Mouse (Mus musculus) hindbrain, embryonic 14.5 days (tissue): ENCODE results near the gene Itprid1. TPM values are rescaled to one million over a fixed set of nuclear protein-coding genes. Genes with fewer than 3 reads are reported as not detected.

Experiments used
- ATAC-seq: fragments of 200-750 bp; cut with Nextera tagmentation; 2 replicates; pipeline ENCODE4 v1.8.0; 2017; ENCODE audit warnings: moderate number of reproducible peaks, mild to moderate bottlenecking, moderate TSS enrichment, moderate library complexity; ENCODE audit not compliant: low FRiP score
- DNase-seq: peaks from one replicate; pipeline ENCODE4 v3.0.0-alpha.2; 2015; ENCODE audit warnings: low spot score
- H3K27ac ChIP-seq: fragments of 300-500 bp; sonication (generic); 2 replicates; pipeline ENCODE4 v1.5.1; 2014; ENCODE audit warnings: mild to moderate bottlenecking, moderate library complexity
- H3K27me3 ChIP-seq: fragments of 300-500 bp; sonication (generic); 2 replicates; pipeline ENCODE4 v1.6.1; 2014; ENCODE audit warnings: mild to moderate bottlenecking, low read length, mixed read lengths; ENCODE audit not compliant: control insufficient read depth, insufficient read depth
- H3K36me3 ChIP-seq: fragments of 300-500 bp; sonication (generic); replicated peaks from 2 replicates; pipeline ENCODE4 v1.6.1; 2014; ENCODE audit not compliant: control insufficient read depth, insufficient read depth
- H3K4me1 ChIP-seq: fragments of 300-500 bp; sonication (generic); replicated peaks from 2 replicates; pipeline ENCODE4 v1.6.1; 2014; ENCODE audit warnings: antibody characterized with exemption, low read length, mixed read lengths; ENCODE audit not compliant: control insufficient read depth, insufficient read depth
- H3K4me2 ChIP-seq: fragments of 300-500 bp; sonication (generic); replicated peaks from 2 replicates; pipeline ENCODE4 v1.6.1; 2014; ENCODE audit warnings: mild to moderate bottlenecking, moderate library complexity
- H3K4me3 ChIP-seq: fragments of 300-500 bp; sonication (generic); replicated peaks from 2 replicates; pipeline ENCODE4 v1.5.1; 2014; ENCODE audit warnings: mild to moderate bottlenecking, low read length
- H3K9ac ChIP-seq: fragments of 300-500 bp; sonication (generic); 2 replicates; pipeline ENCODE4 v1.6.1; 2014
- H3K9me3 ChIP-seq: fragments of 300-500 bp; sonication (generic); 2 replicates; pipeline ENCODE4 v1.6.1; 2016; ENCODE audit warnings: low read length; ENCODE audit not compliant: control insufficient read depth
- WGBS: fragments of 180-500 bp; shearing (Covaris S2); extraction: QIAGEN DNeasy Blood & Tissue Kit; methylation state at CpG from one replicate; pipeline ENCODE4 v1.1.7; 2014; 5-methylcytosine and 5-hydroxymethylcytosine counted together
- polyA plus RNA-seq: library from polyadenylated mRNA; unstranded; fragments of >200 nt; fragmentation: Nextera tagmentation; extraction: Ambion mirVana; gene quantifications from 2 replicates; pipeline ENCODE4 v1.2.1, GENCODE M21; 2014

The Itprid1 gene
- polyA plus RNA-seq, 1 experiment from 2014 or later: not detected

- H3K36me3 ChIP-seq: no peaks in the 10 kb centered on the region
- no peak for DNase-seq
- H3K27me3 ChIP-seq: no peaks in the 10 kb centered on the region
- H3K4me1 ChIP-seq: no peaks in the 10 kb centered on the region
- no peak overlapping the region for H3K9ac ChIP-seq
- no peak overlapping the region for H3K4me2 ChIP-seq
- WGBS: 90% methylated on average over 4 of the region's 4 CpGs
- H3K27ac ChIP-seq: no peak overlapping the region
- H3K9me3 ChIP-seq: no peaks in the 10 kb centered on the region
- ATAC-seq: no peak
- no peak overlapping the region for H3K4me3 ChIP-seq
These were observed 19.4 kb downstream of the Itprid1 start for GRCm38 (mm10) chr6:55856085-55856484.

GRCm38 (mm10) chr6:55865206-55865605 is 28.5 kb downstream of the Itprid1 start:
- H3K27me3 ChIP-seq: no peaks in the 10 kb centered on the region
- no peaks in the 10 kb centered on the region for H3K4me1 ChIP-seq
- ATAC-seq (no peak), DNase-seq (no peak)
- H3K27ac ChIP-seq: no peak overlapping the region
- no peak overlapping the region for H3K4me3 ChIP-seq
- no peak overlapping the region for H3K9ac ChIP-seq
- H3K9me3 ChIP-seq: no peaks in the 10 kb centered on the region
- no peak overlapping the region for H3K4me2 ChIP-seq
- WGBS: 77% methylated on average over 2 of the region's 2 CpGs
- no peaks in the 10 kb centered on the region for H3K36me3 ChIP-seq

GRCm38 (mm10) chr6:55879356-55879960 is 42.8 kb downstream of the Itprid1 start:
- H3K27me3 ChIP-seq: no peaks in the 10 kb centered on the region
- H3K9me3 ChIP-seq: no peaks in the 10 kb centered on the region
- DNase-seq: no peak
- no peak overlapping the region for H3K4me2 ChIP-seq
- H3K4me3 ChIP-seq: no peak overlapping the region
- no peak overlapping the region for H3K27ac ChIP-seq
- no peak overlapping the region for H3K9ac ChIP-seq
- WGBS: 62% methylated on average over 5 of the region's 5 CpGs
- no peaks in the 10 kb centered on the region for H3K4me1 ChIP-seq
- no peak for ATAC-seq
- H3K36me3 ChIP-seq: no peaks in the 10 kb centered on the region

- 17% methylated on average over 3 of the region's 3 CpGs for WGBS
- no peak for ATAC-seq
- no peak overlapping the region for H3K27ac ChIP-seq
These were observed 44.2 kb downstream of the Itprid1 start for GRCm38 (mm10) chr6:55880886-55881285.

GRCm38 (mm10) chr6:55887598-55887997 is 50.9 kb downstream of the Itprid1 start:
- H3K4me2 ChIP-seq: no peak overlapping the region
- DNase-seq (no peak), ATAC-seq (no peak)
- 90% methylated on average over 1 of the region's 1 CpGs for WGBS
- H3K9ac ChIP-seq: no peak overlapping the region
- no peak overlapping the region for H3K4me3 ChIP-seq
- no peak overlapping the region for H3K27ac ChIP-seq
- H3K9me3 ChIP-seq: no peaks in the 10 kb centered on the region
- no peaks in the 10 kb centered on the region for H3K27me3 ChIP-seq
- H3K36me3 ChIP-seq: no peaks in the 10 kb centered on the region
- H3K4me1 ChIP-seq: no peaks in the 10 kb centered on the region

More at GRCm38 (mm10) chr6:55880886-55881285, 44.2 kb downstream of the Itprid1 start:
- DNase-seq: no peak
- no peaks in the 10 kb centered on the region for H3K4me1 ChIP-seq
- H3K4me3 ChIP-seq: no peak overlapping the region
- no peaks in the 10 kb centered on the region for H3K27me3 ChIP-seq
- H3K4me2 ChIP-seq: no peak overlapping the region
- H3K36me3 ChIP-seq: no peaks in the 10 kb centered on the region
- H3K9ac ChIP-seq: no peak overlapping the region
- H3K9me3 ChIP-seq: no peaks in the 10 kb centered on the region

- WGBS: 78% methylated on average over 5 of the region's 5 CpGs
- DNase-seq: no peak
- Histone ChIP-seq H3K4me1 (no peaks in the 10 kb centered on the region), H3K9ac (no peak overlapping the region), H3K27me3 (no peaks in the 10 kb centered on the region), H3K27ac (no peak overlapping the region), H3K9me3 (no peaks in the 10 kb centered on the region), H3K4me2 (no peak overlapping the region), H3K36me3 (no peaks in the 10 kb centered on the region), H3K4me3 (no peak overlapping the region)
- ATAC-seq: no peak
These were observed 65.1 kb downstream of the Itprid1 start for GRCm38 (mm10) chr6:55901568-55902328.

GRCm38 (mm10) chr6:55902329-55902605 is 65.6 kb downstream of the Itprid1 start:
- H3K9me3 ChIP-seq: no peaks in the 10 kb centered on the region
- H3K4me3 ChIP-seq: no peak overlapping the region
- no peak for ATAC-seq
- H3K36me3 ChIP-seq: no peaks in the 10 kb centered on the region
- H3K27ac ChIP-seq: no peak overlapping the region
- DNase-seq: no peak
- H3K4me2 ChIP-seq: no peak overlapping the region
- no peaks in the 10 kb centered on the region for H3K4me1 ChIP-seq
- no peak overlapping the region for H3K9ac ChIP-seq
- WGBS: 55% methylated on average over 1 of the region's 1 CpGs
- H3K27me3 ChIP-seq: no peaks in the 10 kb centered on the region

- DNase-seq: no peak
- no peak overlapping the region for H3K4me3 ChIP-seq
- 0 out of 2 replicates have a peak, but pooled peaks cover 5% of the 10 kb centered on the region for H3K4me1 ChIP-seq
- 82% methylated on average over 5 of the region's 5 CpGs for WGBS
- H3K9ac ChIP-seq: no peak overlapping the region
- H3K4me2 ChIP-seq: no peak overlapping the region
- ATAC-seq: no peak
- no peaks in the 10 kb centered on the region for H3K9me3 ChIP-seq
- peak overlapping the region; percentile 28; the same call in 1 of the 2 replicates for H3K27ac ChIP-seq
- no peaks in the 10 kb centered on the region for H3K36me3 ChIP-seq
- H3K27me3 ChIP-seq: no peaks in the 10 kb centered on the region
These were observed 82.5 kb downstream of the Itprid1 start for GRCm38 (mm10) chr6:55919206-55919605.

GRCm38 (mm10) chr6:55920282-55920720 is 83.6 kb downstream of the Itprid1 start:
- 35% methylated on average over 3 of the region's 3 CpGs for WGBS
- DNase-seq: peak; percentile 59
- peak; percentile 91 for ATAC-seq
- Histone ChIP-seq H3K27me3 (no peaks in the 10 kb centered on the region), H3K4me2 (peak overlapping the region; percentile 20), H3K4me3 (no peak overlapping the region), H3K36me3 (no peaks in the 10 kb centered on the region), H3K27ac (peak overlapping the region; percentile 73), H3K4me1 (0 out of 2 replicates have a peak, but pooled peaks cover 5% of the 10 kb centered on the region), H3K9ac (no peak overlapping the region), H3K9me3 (no peaks in the 10 kb centered on the region)
